Mouse (Mus musculus) liver, embryonic 12.5 days (tissue): Measurements from ENCODE around the gene Sept1. TPM values are rescaled to one million over a fixed set of nuclear protein-coding genes. Genes with fewer than 3 reads are reported as not detected.

Experiments
- ATAC-seq: fragments of 200-750 bp; cut with Nextera tagmentation; 2 replicates; pipeline ENCODE4 v1.8.0; 2017; ENCODE audit warnings: moderate number of reproducible peaks, mild to moderate bottlenecking, moderate library complexity
- H3K27ac ChIP-seq: fragments of 300-500 bp; sonication (generic); 2 replicates; pipeline ENCODE4 v1.5.1; 2016; ENCODE audit warnings: mild to moderate bottlenecking
- H3K27me3 ChIP-seq: fragments of 300-500 bp; sonication (generic); replicated peaks from 2 replicates; pipeline ENCODE4 v1.6.1; 2016; ENCODE audit warnings: mild to moderate bottlenecking, moderate library complexity
- H3K36me3 ChIP-seq: fragments of 300-500 bp; sonication (generic); 2 replicates; pipeline ENCODE4 v1.6.1; 2016; ENCODE audit warnings: mild to moderate bottlenecking, moderate library complexity
- H3K4me1 ChIP-seq: fragments of 300-500 bp; sonication (generic); 2 replicates; pipeline ENCODE4 v1.6.1; 2016
- H3K4me2 ChIP-seq: fragments of 300-500 bp; sonication (generic); 2 replicates; pipeline ENCODE4 v1.6.1; 2016; ENCODE audit warnings: mild to moderate bottlenecking, moderate library complexity
- H3K4me3 ChIP-seq: fragments of 300-500 bp; sonication (generic); 2 replicates; pipeline ENCODE4 v1.5.1; 2016; ENCODE audit warnings: mild to moderate bottlenecking, moderate library complexity
- H3K9ac ChIP-seq: fragments of 300-500 bp; sonication (generic); 2 replicates; pipeline ENCODE4 v1.6.1; 2016; ENCODE audit warnings: mild to moderate bottlenecking, moderate library complexity
- H3K9me3 ChIP-seq: fragments of 300-500 bp; sonication (generic); replicated peaks from 2 replicates; pipeline ENCODE4 v1.6.1; 2016; ENCODE audit warnings: mild to moderate bottlenecking, moderate library complexity
- WGBS: fragments of 180-500 bp; shearing (Covaris S2); methylation state at CpG from one replicate; pipeline ENCODE4 v1.1.7; 2016; ENCODE audit not compliant: insufficient replicate concordance; 5-methylcytosine and 5-hydroxymethylcytosine counted together
- polyA plus RNA-seq: library from polyadenylated mRNA; unstranded; fragments of >200 nt; fragmentation: Nextera tagmentation; extraction: Ambion mirVana; gene quantifications from 2 replicates; pipeline ENCODE4 v1.2.1, GENCODE M21; 2016

Sept1 gene
- polyA plus RNA-seq, 1 experiment from 2014 or later, result 10.6 TPM

- Histone ChIP-seq H3K9me3 (no peaks in the 10 kb centered on the region), H3K27me3 (no peaks in the 10 kb centered on the region), H3K4me1 (peaks cover 83% of the 10 kb centered on the region), H3K36me3 (no peaks in the 10 kb centered on the region), H3K27ac (peak overlapping the region; percentile 39; the same call in 1 of the 2 replicates), H3K9ac (peak overlapping the region; percentile 37; the same call in 1 of the 2 replicates), H3K4me2 (peak overlapping the region; percentile 61), H3K4me3 (no peak overlapping the region)
- WGBS, result 58% methylated on average over 21 of the region's 21 CpGs
- no peak for ATAC-seq
Observed at GRCm38 (mm10) chr7:127214521-127214920, 18.4 kb downstream of the Sept1 start.

GRCm38 (mm10) chr7:127213930-127214329, 19.0 kb downstream of the Sept1 start:
- Histone ChIP-seq H3K4me2 (no peak overlapping the region), H3K27me3 (no peaks in the 10 kb centered on the region), H3K9me3 (no peaks in the 10 kb centered on the region), H3K4me3 (no peak overlapping the region), H3K27ac (no peak overlapping the region), H3K36me3 (no peaks in the 10 kb centered on the region), H3K4me1 (peaks cover 81% of the 10 kb centered on the region), H3K9ac (no peak overlapping the region)
- ATAC-seq, result no peak
- 64% methylated on average over 12 of the region's 12 CpGs for WGBS

GRCm38 (mm10) chr7:127213485-127213884, 19.4 kb downstream of the Sept1 start:
- Histone ChIP-seq H3K4me3 (no peak overlapping the region), H3K36me3 (no peaks in the 10 kb centered on the region), H3K27ac (no peak overlapping the region), H3K9ac (no peak overlapping the region), H3K9me3 (no peaks in the 10 kb centered on the region), H3K27me3 (no peaks in the 10 kb centered on the region), H3K4me2 (no peak overlapping the region), H3K4me1 (peaks cover 76% of the 10 kb centered on the region)
- 27% methylated on average over 7 of the region's 7 CpGs for WGBS
- no peak for ATAC-seq

- Histone ChIP-seq H3K9me3 (no peaks in the 10 kb centered on the region), H3K4me3 (no peak overlapping the region), H3K4me2 (no peak overlapping the region), H3K4me1 (peaks cover 68% of the 10 kb centered on the region), H3K27ac (no peak overlapping the region), H3K36me3 (no peaks in the 10 kb centered on the region), H3K27me3 (no peaks in the 10 kb centered on the region), H3K9ac (no peak overlapping the region)
- WGBS, result 82% methylated on average over 12 of the region's 12 CpGs
- ATAC-seq, result no peak
Observed at GRCm38 (mm10) chr7:127212432-127213250, 20.3 kb downstream of the Sept1 start.

- no peak overlapping the region for H3K4me2 ChIP-seq
- 79% methylated on average over 5 of the region's 5 CpGs for WGBS
- ATAC-seq, result no peak
- H3K36me3 ChIP-seq, result peaks cover 3% of the 10 kb centered on the region; the same call in 1 of the 2 replicates
- H3K27ac ChIP-seq, result no peak overlapping the region; the same call in 1 of the 2 replicates
- no peak overlapping the region for H3K9ac ChIP-seq
- H3K4me1 ChIP-seq, result peaks cover 64% of the 10 kb centered on the region
- no peaks in the 10 kb centered on the region for H3K27me3 ChIP-seq
- H3K9me3 ChIP-seq, result no peaks in the 10 kb centered on the region
- no peak overlapping the region for H3K4me3 ChIP-seq
Observed at GRCm38 (mm10) chr7:127211014-127211745, 21.8 kb downstream of the Sept1 start.

GRCm38 (mm10) chr7:127210266-127210665, 22.7 kb downstream of the Sept1 start:
- Histone ChIP-seq H3K4me1 (peaks cover 65% of the 10 kb centered on the region), H3K4me2 (peak overlapping the region; percentile 91), H3K4me3 (peak overlapping the region; percentile 96), H3K27me3 (no peaks in the 10 kb centered on the region), H3K27ac (peak overlapping the region; percentile 99), H3K9me3 (no peaks in the 10 kb centered on the region), H3K36me3 (peaks cover 9% of the 10 kb centered on the region), H3K9ac (peak overlapping the region; percentile 98)
- ATAC-seq, result no peak
- 90% methylated on average over 4 of the region's 4 CpGs for WGBS

GRCm38 (mm10) chr7:127209851-127210250, 23.1 kb downstream of the Sept1 start:
- peaks cover 13% of the 10 kb centered on the region for H3K36me3 ChIP-seq
- peaks cover 65% of the 10 kb centered on the region for H3K4me1 ChIP-seq
- no peaks in the 10 kb centered on the region for H3K9me3 ChIP-seq
- peak overlapping the region; percentile 96 for H3K4me3 ChIP-seq
- peak overlapping the region; percentile 91 for H3K4me2 ChIP-seq
- H3K9ac ChIP-seq, result peak overlapping the region; percentile 98
- 69% methylated on average over 5 of the region's 5 CpGs for WGBS
- H3K27me3 ChIP-seq, result no peaks in the 10 kb centered on the region
- no peak for ATAC-seq
- H3K27ac ChIP-seq, result peak overlapping the region; percentile 99

- Histone ChIP-seq H3K4me2 (peak within 1 kb of the TSS; percentile 91), H3K4me1 (peaks cover 59% of the 10 kb centered on the region), H3K27me3 (no peaks in the 10 kb centered on the region), H3K4me3 (peak within 1 kb of the TSS; percentile 96), H3K9me3 (no peaks in the 10 kb centered on the region), H3K27ac (peak within 1 kb of the TSS; percentile 99), H3K9ac (peak within 1 kb of the TSS; percentile 98), H3K36me3 (peaks cover 21% of the 10 kb centered on the region)
- ATAC-seq, result peak; percentile 87
- WGBS, result under 1% methylated on average over 35 of the region's 44 CpGs
Observed at GRCm38 (mm10) chr7:127208553-127209438, 24.1 kb downstream of the Sept1 start, which contains the start of gene Mylpf. Gene Mylpf, plus strand, starts transcription at chr7:127208890.

GRCm38 (mm10) chr7:127208295-127208552, 24.7 kb downstream of the Sept1 start, which contains the start of gene Tbc1d10b:
Gene Tbc1d10b, minus strand, starts transcription at chr7:127208468.
- Histone ChIP-seq H3K4me3 (peak within 1 kb of the TSS; percentile 96), H3K36me3 (peaks cover 27% of the 10 kb centered on the region), H3K9ac (peak within 1 kb of the TSS; percentile 98), H3K27ac (peak within 1 kb of the TSS; percentile 99), H3K27me3 (no peaks in the 10 kb centered on the region), H3K4me1 (peaks cover 59% of the 10 kb centered on the region), H3K4me2 (peak within 1 kb of the TSS; percentile 91), H3K9me3 (no peaks in the 10 kb centered on the region)
- peak; percentile 54 for ATAC-seq
- 2% methylated on average over 27 of the region's 44 CpGs for WGBS

GRCm38 (mm10) chr7:127207374-127208294, 25.3 kb downstream of the Sept1 start:
- Histone ChIP-seq H3K4me3 (peak overlapping the region; percentile 96), H3K4me1 (peaks cover 54% of the 10 kb centered on the region), H3K9me3 (no peaks in the 10 kb centered on the region), H3K27me3 (no peaks in the 10 kb centered on the region), H3K27ac (peak overlapping the region; percentile 99), H3K36me3 (peaks cover 32% of the 10 kb centered on the region), H3K4me2 (peak overlapping the region; percentile 91), H3K9ac (peak overlapping the region; percentile 98)
- WGBS, result under 1% methylated on average over 53 of the region's 53 CpGs
- no peak for ATAC-seq

- Histone ChIP-seq H3K27me3 (no peaks in the 10 kb centered on the region), H3K4me3 (peak overlapping the region; percentile 96), H3K36me3 (peaks cover 42% of the 10 kb centered on the region), H3K4me1 (peaks cover 50% of the 10 kb centered on the region), H3K4me2 (peak overlapping the region; percentile 91), H3K9ac (peak overlapping the region; percentile 98), H3K9me3 (no peaks in the 10 kb centered on the region), H3K27ac (peak overlapping the region; percentile 99)
- ATAC-seq, result no peak
- WGBS, result 27% methylated on average over 2 of the region's 2 CpGs
Observed at GRCm38 (mm10) chr7:127206606-127207005, 26.3 kb downstream of the Sept1 start.
